Mouse (Mus musculus) layer of hippocampus, adult 11-12 months (tissue): ENCODE results near the gene Exosc9.
"Not testable (repeated sequence)": the region's sequence is repeated elsewhere in the genome, so short reads cannot be mapped to it uniquely, and the experiment has no call there.

Source experiments
- DNase-seq: peaks from one replicate; pipeline ENCODE4 v3.0.0; 2022; ENCODE audit warnings: low spot score

Exosc9 gene

DNA sequence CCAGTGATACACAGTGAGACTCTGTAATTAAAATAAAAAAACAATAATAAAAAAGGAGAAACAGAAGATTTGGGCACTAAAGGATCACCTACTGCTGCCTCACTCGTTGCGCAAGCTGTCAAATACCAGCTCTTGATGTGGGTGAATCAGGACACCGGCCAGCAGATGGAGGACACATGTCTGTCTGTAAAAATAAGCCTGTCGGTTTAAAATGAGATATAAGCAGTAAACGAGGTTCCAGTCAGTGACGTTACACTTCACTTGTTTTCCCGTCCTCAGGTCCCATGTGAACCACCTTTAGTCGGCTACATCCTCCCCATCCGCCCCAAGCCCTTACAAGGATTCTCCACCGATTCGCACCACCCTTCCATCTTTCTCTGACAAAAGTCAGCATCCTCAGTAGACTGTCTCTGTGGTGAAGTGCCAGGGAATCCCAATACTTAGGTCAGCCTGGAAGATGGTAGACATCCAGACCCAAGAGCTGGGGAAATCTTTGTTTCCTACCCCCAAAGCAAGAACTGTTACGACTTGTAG, 488 bp upstream of the Exosc9 start:
- no peak for DNase-seq

GRCm38 (mm10) chr3:36557601-36558000, 5.2 kb downstream of the Exosc9 start:
- no peak for DNase-seq

DNA sequence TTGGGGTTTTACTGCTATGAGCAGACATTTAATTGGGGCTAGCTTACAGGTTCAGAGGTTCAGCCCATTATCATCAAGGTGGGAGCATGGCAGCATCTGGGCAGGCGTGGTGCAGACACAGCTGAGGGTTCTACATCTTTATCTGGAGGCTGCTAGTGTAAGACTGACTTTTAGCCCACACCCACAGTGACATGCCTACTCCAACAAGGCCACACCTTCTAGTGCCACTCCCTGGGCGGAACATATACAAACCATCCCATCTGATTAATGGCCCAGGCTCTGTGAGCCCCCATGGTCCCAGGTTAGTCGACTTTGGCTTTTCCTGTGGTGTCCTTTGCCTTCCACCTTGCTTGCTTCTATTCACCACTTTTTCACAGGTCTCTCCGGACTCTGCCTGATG, 7.2 kb downstream of the Exosc9 start:
- DNase-seq, result no peak

DNA sequence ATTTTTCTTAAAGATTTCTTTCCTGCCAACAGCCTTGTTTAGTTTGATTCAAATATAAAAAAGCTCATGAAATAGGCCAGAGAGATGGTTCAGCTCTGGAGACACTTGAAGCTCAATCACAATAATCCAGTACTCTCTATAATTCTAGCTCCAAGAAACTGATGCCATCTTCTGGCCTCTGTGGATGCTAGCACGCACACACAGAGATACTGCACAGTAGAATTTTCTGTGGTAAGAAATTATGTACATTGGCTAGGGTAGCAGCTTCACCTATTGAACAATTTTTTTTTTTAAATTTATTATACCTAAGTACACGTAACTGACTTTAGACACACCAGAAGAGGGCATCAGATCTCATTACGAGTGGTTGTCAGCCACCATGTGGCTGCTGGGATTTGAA, 11.3 kb downstream of the Exosc9 start:
- DNase-seq, result no peak

GRCm38 (mm10) chr3:36569836-36570235, 17.4 kb downstream of the Exosc9 start:
- no peak for DNase-seq

DNA sequence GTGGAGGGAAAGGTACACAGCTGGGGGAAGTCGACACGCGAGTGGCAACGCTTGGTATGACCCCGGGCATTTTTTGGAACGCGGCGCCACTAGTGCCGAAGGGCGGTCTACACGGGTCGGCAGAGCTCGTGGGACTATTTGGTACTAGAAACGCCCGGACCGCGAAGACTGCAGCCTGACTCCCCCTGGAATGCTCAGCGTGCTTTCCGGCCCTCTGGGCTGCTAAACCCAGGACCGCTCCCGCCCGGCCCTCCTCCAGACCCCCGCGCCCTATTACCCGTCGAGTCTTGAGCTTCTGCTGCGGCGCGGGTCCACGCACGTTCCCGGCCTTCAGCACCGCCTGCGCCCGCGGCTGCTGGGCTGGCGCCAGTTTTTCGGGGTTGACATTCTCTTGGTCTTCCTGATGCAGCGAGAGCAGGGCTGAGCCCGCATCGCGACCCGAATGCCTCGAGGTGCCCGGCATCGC, 19.0 kb downstream of the Exosc9 start:
- no peak for DNase-seq

DNA sequence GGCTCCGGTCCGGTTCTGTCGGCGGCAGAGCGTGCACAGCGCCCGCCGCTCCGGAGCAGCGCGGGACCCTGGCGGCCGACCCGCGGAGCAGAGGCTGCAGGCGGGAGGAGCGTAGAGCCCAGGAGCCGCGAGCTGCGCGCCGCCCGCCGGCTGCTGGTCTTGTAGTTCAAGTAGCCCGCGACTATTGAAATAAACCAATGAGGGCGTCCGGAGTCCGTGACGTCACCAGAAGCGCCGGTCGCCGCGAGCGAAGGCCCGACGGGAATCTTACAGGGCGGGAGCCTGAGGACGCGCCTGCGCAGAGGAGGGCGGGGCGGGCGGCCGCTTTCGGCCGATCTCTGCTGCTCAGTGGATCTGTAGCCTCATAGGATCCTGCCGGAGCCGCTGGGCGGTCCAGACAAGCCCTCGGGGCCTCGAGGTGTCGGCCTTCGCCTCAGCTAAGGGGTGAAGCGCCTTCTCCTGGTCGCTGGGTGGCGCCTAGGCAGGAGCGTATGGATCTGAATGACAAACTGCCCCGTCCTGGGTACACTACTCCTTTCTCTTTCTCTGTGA, 19.5 kb downstream of the Exosc9 start, which contains the start of gene Ccna2:
Gene Ccna2, minus strand, starts transcription at position 324 of the 552 bp plus-strand sequence.
- DNase-seq, result peak; percentile 98

DNA sequence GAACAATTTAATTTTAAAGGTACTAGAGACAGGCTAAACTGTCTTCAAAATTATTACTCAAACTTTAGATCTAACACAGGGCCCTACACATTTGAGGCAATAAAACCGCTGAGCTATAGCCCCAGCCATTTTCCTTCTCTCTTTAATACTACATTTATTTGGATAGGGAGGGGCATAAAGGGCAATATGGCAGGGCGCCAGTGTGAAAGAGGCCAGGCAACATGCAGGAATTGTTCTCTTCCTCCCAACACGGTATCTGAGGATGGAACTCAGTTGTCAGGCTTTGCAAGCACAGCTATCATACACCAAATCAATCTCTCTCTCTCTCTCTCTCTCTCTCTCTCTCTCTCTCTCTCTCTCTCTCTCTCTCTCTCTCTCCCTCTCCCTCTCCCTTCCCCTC, 46.4 kb downstream of the Exosc9 start:
- DNase-seq, result no peak

DNA sequence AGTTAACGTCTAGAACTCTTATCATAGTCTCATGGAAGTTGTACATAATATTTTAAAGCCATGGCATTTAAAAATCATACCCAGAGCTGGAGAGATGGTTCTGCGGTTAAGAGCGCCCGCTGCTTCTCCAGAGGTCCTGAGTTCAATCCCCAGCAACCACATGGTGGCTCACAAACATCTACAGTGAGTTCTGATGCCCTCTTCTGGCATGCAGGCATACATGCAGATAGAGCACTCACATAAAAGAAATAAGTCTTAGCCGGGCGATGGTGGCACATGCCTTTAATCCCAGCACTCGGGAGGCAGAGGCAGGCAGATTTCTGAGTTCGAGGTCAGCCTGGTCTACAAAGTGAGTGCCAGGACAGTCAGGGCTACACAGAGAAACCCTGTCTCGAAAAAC, 47.4 kb downstream of the Exosc9 start:
- DNase-seq, result not testable (repeated sequence)

DNA sequence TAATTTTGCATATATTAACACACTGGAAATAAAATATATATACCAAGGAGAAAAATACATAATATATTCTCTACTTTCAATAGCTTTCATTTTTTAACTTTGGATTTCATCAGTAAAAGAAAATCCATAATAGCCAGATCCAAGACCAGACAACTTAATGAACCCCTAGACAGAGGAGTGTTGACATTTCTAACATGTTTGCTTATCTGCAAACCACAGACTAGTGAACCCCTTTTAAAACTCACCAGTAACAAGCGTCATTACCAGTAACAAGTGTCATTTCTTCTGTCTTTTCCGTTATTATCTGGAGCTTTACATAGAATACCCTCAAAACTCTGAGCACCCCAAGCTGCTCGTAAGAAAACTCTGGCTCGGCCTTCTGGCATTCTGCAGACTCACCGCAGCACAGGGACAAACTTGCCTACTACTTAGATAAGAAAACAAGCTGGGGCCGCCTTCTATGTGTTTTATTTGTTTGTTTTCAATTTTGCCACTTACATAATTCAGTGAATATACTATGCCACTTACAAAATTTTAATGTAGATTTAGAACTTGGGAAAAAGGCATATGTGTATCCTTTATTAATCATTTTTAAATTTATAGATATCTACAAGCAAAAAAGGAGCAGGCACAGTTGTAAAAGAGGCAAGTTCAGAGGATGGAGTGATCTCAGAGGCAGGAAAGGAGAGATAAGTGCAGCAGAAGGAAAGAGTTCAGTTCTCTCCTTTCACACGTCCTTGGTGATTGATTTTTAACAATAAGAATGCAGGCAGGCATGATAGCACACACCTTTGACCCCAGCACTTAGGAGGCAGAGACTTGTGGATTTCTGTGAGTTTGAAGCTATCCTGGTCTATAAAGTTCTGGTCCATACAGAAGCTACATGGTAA, 53.7 kb downstream of the Exosc9 start:
- DNase-seq, result no peak

DNA sequence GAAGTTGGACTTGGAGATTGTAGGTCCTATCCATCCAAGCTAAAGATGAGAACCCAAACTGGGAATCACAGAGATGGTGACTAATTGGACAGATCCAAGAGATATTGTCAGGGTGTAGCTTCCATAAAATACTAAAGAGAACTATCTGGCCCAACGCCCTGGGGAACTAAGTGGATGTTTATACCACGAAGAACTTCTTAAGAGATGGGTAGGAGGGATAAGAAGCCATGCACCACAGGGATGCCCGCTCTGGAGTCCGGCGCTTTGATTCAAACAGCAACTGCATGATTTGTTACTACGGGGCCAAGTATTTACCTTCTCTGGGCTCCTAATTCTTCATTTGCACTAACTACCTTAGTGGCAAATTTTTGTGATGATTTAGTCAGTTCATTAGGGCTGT, 60.3 kb downstream of the Exosc9 start:
- peak; percentile 9 for DNase-seq

DNA sequence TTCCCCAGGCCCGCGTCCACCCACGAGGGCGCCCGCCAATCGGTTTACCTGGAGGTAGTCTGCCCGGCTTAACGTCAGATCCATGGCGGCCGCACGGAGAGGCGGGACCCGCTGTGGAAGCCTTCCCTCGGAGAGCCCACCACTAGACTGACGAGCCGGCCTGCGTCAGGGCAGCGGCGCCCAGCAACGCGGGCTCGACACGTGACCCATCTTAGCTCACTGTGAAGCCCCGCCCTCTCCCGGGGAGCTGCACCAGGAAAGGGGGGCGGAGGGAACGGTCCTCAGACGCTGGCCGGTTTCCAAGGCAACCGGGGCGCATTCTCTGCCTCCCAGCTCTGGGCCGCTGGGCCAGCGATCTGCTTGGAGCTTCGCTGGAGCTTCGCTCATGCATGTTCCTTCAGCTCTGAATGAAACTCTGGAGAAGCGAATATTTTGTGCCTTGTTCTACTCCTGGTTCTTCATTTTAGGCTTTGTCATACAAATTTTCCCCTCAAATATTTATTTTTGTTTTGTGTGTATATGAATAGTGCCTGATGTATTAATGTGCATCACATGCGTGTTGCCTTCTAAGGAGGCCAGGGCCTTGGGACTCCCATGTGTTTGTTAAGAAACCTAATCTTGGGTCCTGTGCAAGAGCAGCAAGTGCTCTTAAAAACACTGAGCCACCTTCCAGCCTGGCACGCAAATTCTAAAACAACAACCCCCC, 60.9 kb downstream of the Exosc9 start, which contains the start of gene Bbs7:
Gene Bbs7, minus strand, starts transcription at position 276 of the 706 bp plus-strand sequence.
- DNase-seq, result peak; percentile 95

- peak; percentile 7 for DNase-seq
Measured at GRCm38 (mm10) chr3:36613908-36614255, 61.5 kb downstream of the Exosc9 start.
